Mouse (Mus musculus) heart, adult 2 months (tissue): ENCODE results near the gene Kctd8. TPM values are rescaled to one million over a fixed set of nuclear protein-coding genes. Genes with fewer than 3 reads are reported as not detected.
"Not testable (repeated sequence)": the region's sequence is repeated elsewhere in the genome, so short reads cannot be mapped to it uniquely, and the experiment has no call there.

ENCODE experiments used
- DNase-seq, 2 experiments: peaks; one replicate each; pipeline ENCODE4 v3.0.0; 2021
- H3K27ac ChIP-seq: fragments of 200-600 bp; 2 replicates; pipeline ENCODE4 v1.8.1; 2022
- H3K27me3 ChIP-seq: fragments of 200-500 bp; 2 replicates; pipeline ENCODE4 v1.6.1; 2012; ENCODE audit warnings: mild to moderate bottlenecking, low read length, inconsistent platforms, mixed read lengths; ENCODE audit not compliant: control insufficient read depth, insufficient read depth
- H3K36me3 ChIP-seq: fragments of 200-500 bp; 2 replicates; pipeline ENCODE4 v1.6.1; 2012; ENCODE audit warnings: low read length, inconsistent platforms; ENCODE audit not compliant: control insufficient read depth, insufficient read depth
- H3K4me1 ChIP-seq: fragments of 200-500 bp; 2 replicates; pipeline ENCODE4 v1.6.1; 2011; ENCODE audit warnings: low read length; ENCODE audit not compliant: control insufficient read depth, insufficient read depth
- H3K4me3 ChIP-seq: fragments of 200-600 bp; 2 replicates; pipeline ENCODE4 v1.8.1; 2022
- H3K79me2 ChIP-seq: fragments of 200-500 bp; replicated peaks from 2 replicates; pipeline ENCODE4 v1.6.1; 2012; ENCODE audit warnings: mild to moderate bottlenecking, inconsistent platforms, low read length, moderate library complexity, mixed read lengths; ENCODE audit not compliant: control insufficient read depth, insufficient read depth
- H3K9ac ChIP-seq: fragments of 200-500 bp; 2 replicates; pipeline ENCODE4 v1.6.1; 2012; ENCODE audit warnings: low read depth, mild to moderate bottlenecking, control low read depth, inconsistent platforms, low read length, mixed read lengths
- CTCF ChIP-seq: fragments of 200-600 bp; IDR thresholded peaks from 2 replicates; pipeline ENCODE4 v1.8.1; 2022; ENCODE audit warnings: antibody characterized with exemption, mild to moderate bottlenecking, moderate library complexity
- EP300 ChIP-seq: fragments of 200-500 bp; IDR thresholded peaks from 2 replicates; pipeline ENCODE4 v1.6.1; 2011; ENCODE audit warnings: low read depth, low read length, control low read depth; ENCODE audit not compliant: insufficient read depth
- POLR2A ChIP-seq: fragments of 200-500 bp; IDR thresholded peaks from 2 replicates; pipeline ENCODE4 v1.6.1; 2011; ENCODE audit warnings: mild to moderate bottlenecking, low read depth, low read length, control low read depth; ENCODE audit not compliant: insufficient read depth
- WGBS: fragments of 180-500 bp; shearing (Covaris S2); methylation state at CpG from one replicate; pipeline ENCODE4 v1.1.7; 2018; 5-methylcytosine and 5-hydroxymethylcytosine counted together
- intact Hi-C: fragments of 180-260 bp; cut with DNase I; formaldehyde crosslinking; loops from one replicate; pipeline ENCODE4 v1.15.1; 2025
- polyA plus RNA-seq: library from polyadenylated mRNA; depleted of rRNA; stranded (reverse); fragments of >200 nt; gene quantifications from 2 replicates; pipeline ENCODE4 v1.2.3, GENCODE M21; 2012
- total RNA-seq, 2 experiments: library from RNA; stranded (reverse); gene quantifications; 2 replicates each; pipeline ENCODE4 v1.2.3; 2021

Gene Kctd8
- total and polyA plus RNA-seq, 3 experiments, result 0.59 to 1.2 (median 0.99) TPM

DNA sequence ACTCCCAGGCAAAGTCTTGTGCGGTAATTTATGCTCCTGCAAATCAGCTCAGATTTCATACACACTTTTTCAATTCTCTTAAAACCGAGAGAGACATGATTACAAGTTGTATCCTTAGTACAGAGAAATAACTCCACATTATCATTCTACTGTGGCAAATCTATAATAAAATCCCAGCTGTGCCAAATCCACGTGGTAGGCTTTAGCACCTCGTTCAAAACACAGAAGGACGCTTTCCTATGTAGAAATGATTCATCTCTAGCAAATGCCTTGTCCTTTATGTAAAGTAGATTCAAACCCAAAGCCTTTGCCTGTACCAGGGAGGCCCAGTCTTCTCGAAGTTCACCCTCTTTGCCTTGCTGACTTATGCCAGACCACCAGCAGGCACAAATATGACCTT lies 57.1 kb downstream of the Kctd8 start:
- no peak overlapping the region for H3K4me3 ChIP-seq
- no peaks in the 10 kb centered on the region for H3K79me2 ChIP-seq
- H3K4me1 ChIP-seq, result no peaks in the 10 kb centered on the region
- no peaks in the 10 kb centered on the region for H3K36me3 ChIP-seq
- H3K9ac ChIP-seq, result no peak overlapping the region
- no peak for DNase-seq
- WGBS, result 70% methylated on average over 6 of the region's 6 CpGs
- H3K27ac ChIP-seq, result no peak overlapping the region
- H3K27me3 ChIP-seq, result no peaks in the 10 kb centered on the region
- intact Hi-C loops, result no loop called here
- TF ChIP-seq POLR2A (no peak), EP300 (no peak), CTCF (no peak)

GRCm38 (mm10) chr5:69252366-69252765 lies 89.1 kb downstream of the Kctd8 start:
- intact Hi-C loops, result no loop called here
- H3K27me3 ChIP-seq, result no peaks in the 10 kb centered on the region
- DNase-seq, result no peak
- TF ChIP-seq CTCF, result no peak
- no peak for TF ChIP-seq EP300
- no peak for TF ChIP-seq POLR2A
- no peak overlapping the region for H3K4me3 ChIP-seq
- 72% methylated on average over 2 of the region's 2 CpGs for WGBS
- no peak overlapping the region for H3K9ac ChIP-seq
- no peak overlapping the region for H3K27ac ChIP-seq
- no peaks in the 10 kb centered on the region for H3K4me1 ChIP-seq
- H3K36me3 ChIP-seq, result no peaks in the 10 kb centered on the region
- no peaks in the 10 kb centered on the region for H3K79me2 ChIP-seq

DNA sequence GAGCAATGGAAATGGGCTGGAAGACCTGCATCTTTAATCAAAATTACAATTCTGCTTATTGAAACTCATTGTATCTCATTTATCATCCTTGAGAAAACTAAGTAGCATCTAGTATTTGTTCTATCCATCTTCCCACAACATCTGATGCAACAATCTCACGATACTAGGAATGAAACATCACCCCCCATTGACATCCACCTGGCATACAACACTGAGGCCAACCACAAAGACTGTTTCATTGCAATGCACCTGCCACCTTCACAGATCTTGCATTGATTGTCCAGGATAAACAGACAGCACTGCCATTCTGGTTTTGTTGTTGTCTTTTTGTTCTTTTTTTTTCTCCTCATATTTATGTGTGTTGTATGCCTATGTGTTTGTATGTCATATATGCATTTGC lies 99.5 kb downstream of the Kctd8 start:
- no peak for DNase-seq
- Histone ChIP-seq H3K27me3 (no peaks in the 10 kb centered on the region), H3K9ac (no peak overlapping the region), H3K4me1 (no peaks in the 10 kb centered on the region), H3K4me3 (no peak overlapping the region), H3K27ac (no peak overlapping the region), H3K36me3 (no peaks in the 10 kb centered on the region), H3K79me2 (no peaks in the 10 kb centered on the region)
- intact Hi-C loops, result no loop called here
- no peak for TF ChIP-seq CTCF
- no peak for TF ChIP-seq EP300
- no peak for TF ChIP-seq POLR2A
- WGBS, result 54% methylated on average over 1 of the region's 1 CpGs

DNA sequence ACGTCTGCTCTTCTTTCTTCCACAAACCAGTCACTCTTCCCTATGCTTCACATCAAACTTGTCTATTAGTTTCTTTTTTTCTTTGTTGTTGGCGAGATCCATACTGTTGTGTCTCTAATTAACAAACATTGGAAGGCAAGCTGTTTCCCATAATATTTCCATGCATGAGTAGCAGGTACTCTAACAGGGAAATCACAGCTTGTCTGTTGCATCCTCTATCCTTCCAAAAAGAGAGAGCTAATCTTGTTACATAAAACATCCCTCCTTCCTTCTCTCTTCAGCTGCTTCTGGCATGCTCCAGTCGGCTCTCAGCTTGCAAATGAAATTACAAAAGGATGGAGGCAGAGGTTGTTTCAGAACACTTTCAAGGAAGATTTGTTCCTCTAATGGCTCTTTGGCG lies 107.9 kb downstream of the Kctd8 start:
- Histone ChIP-seq H3K27me3 (no peaks in the 10 kb centered on the region), H3K9ac (no peak overlapping the region), H3K36me3 (no peaks in the 10 kb centered on the region), H3K79me2 (no peaks in the 10 kb centered on the region), H3K4me3 (no peak overlapping the region), H3K4me1 (no peaks in the 10 kb centered on the region), H3K27ac (no peak overlapping the region)
- TF ChIP-seq CTCF (no peak), EP300 (no peak), POLR2A (no peak)
- intact Hi-C loops, result no loop called here
- 69% methylated on average over 4 of the region's 4 CpGs for WGBS
- DNase-seq, result no peak

GRCm38 (mm10) chr5:69231649-69232048 lies 109.8 kb downstream of the Kctd8 start:
- H3K36me3 ChIP-seq, H3K79me2 ChIP-seq, H3K27me3 ChIP-seq, H3K27ac ChIP-seq, H3K4me1 ChIP-seq, H3K4me3 ChIP-seq, H3K9ac ChIP-seq, intact Hi-C loops: not testable (repeated sequence)
- WGBS, result 47% methylated on average over 1 of the region's 1 CpGs
- DNase-seq, result peak in 1 of 2 experiments; percentile 2

- no peak overlapping the region for H3K4me3 ChIP-seq
- 59% methylated on average over 2 of the region's 2 CpGs for WGBS
- H3K27ac ChIP-seq, result no peak overlapping the region
- no peaks in the 10 kb centered on the region for H3K79me2 ChIP-seq
- no peak overlapping the region for H3K9ac ChIP-seq
- intact Hi-C loops, result no loop called here
- H3K4me1 ChIP-seq, result no peaks in the 10 kb centered on the region
- DNase-seq, result no peak
- TF ChIP-seq POLR2A (no peak), EP300 (no peak), CTCF (no peak)
- H3K27me3 ChIP-seq, result no peaks in the 10 kb centered on the region
- H3K36me3 ChIP-seq, result no peaks in the 10 kb centered on the region
Measured at GRCm38 (mm10) chr5:69227147-69227546, 114.3 kb downstream of the Kctd8 start.
